Mouse (Mus musculus) inflammation-experienced regulatory T-cells, adult 6 months (primary cell): ENCODE measurements around the gene Epb41l5. TPM values are rescaled to one million over a fixed set of nuclear protein-coding genes. Genes with fewer than 3 reads are reported as not detected.
A peak's percentile ranks its signal among the peaks of the same experiment; 100 is the strongest.

Experiments used
- ATAC-seq: one replicate; pipeline ENCODE4 v1.8.0; 2017
- polyA plus RNA-seq, 3 experiments: library from polyadenylated mRNA; unstranded; fragments of 100-300 nt; shearing (Covaris generic); gene quantifications; one replicate each; pipeline ENCODE4 v1.2.1; 2017

The Epb41l5 gene
- 1 to 10 TPM in 2 of 3 experiments, under 1 TPM in 1; 0.40 to 1.8 (median 1.1) TPM for polyA plus RNA-seq

DNA sequence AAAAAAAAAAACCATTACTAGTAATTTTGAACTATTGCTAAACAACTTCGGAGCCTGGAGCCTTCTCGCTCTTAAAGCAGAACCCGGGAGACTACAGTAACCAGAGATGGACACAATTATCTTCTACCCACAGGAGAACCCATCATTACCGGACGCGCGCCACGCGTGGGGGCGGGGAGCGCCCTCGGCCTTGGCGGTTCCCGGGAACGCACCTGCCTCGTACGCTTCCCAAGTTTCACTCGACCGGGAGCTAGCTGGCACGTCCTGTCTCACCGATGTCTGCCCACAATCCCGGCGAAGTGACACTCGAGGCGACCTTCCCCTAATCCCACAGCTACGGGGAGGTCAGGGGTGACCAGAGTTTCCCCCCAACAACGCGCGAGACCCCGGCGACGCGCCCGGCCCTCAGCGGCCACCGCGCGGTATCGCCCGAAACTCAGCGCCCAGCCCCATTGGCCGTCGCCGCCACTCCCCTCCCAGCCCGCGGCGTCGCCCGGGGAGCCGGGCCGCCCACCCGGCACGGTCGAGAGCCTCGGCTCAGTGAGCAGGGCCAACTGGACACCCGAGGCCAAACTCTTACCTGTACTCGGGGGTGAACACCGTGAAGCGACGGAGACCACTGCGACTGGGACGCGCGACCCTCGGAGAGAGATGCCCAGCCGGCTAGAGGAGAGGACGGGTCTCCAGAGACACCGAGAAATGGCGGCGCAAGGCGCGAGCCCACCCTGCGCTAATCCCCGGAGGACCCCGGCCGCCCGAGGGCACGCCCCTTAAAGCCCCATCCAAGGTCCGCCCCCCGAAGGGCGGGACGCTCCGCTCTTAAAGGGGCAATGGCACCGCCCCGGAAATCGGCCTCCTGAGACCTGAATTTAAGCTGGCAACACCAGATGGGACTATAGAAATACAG lies at the start of gene Epb41l5:
Epb41l5 (minus strand) TSS at position 796 of the 907 bp plus-strand sequence.
- peak; percentile 67 for ATAC-seq

DNA sequence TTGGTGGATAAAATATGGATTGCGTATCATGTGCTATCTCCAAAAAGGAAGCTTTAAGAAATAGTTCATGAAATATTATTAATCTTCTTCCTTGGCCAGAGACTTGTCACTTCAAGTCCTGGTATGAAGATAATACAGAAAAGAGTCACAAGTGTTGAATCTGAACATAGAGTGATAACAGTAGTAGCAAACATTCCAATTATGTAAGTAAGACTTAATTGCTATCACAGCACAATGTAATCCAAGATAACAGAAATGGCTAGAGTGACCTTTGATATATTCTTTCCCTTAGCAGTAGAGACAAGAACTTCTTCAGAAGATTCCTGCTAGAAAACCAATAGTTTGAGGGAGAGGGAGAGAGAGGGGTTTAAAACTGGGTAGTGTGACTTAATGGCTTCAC lies 48.1 kb upstream of the Epb41l5 start:
- no peak for ATAC-seq

DNA sequence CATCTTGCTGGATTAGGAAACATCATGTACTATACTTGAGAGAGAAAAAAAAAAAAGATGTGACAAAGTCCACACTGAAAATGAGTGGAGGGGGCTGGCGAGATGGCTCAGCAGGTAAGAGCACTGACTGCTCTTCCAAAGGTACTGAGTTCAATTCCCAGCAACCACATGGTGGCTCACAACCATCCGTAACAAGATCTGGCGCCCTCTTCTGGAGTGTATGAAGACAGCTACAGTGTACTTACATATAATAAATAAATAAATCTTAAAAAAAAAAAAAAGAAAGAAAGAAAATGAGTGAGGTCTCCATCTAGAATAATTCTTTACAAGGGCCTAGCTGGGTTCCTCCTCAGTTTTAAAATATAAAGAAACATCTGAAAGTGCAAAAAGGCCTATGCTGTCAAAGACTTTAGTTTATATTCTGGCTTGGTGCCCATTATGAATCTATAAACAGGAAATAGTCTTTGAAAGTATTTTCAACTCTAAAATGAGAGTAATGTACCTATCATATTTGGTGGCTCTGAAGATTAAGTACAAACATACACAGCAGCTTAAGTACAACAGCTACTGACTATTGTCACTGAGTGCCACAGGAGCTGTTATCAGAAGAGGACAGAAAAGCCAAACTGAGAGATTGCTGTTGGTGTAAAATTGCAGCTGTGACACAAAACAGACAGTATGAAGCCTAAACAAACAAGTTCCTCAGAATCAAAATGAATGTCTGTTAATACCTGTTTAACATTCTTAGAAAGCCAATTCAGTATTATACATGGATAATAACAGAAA lies 37.2 kb upstream of the Epb41l5 start:
- ATAC-seq, result peak; percentile 49

DNA sequence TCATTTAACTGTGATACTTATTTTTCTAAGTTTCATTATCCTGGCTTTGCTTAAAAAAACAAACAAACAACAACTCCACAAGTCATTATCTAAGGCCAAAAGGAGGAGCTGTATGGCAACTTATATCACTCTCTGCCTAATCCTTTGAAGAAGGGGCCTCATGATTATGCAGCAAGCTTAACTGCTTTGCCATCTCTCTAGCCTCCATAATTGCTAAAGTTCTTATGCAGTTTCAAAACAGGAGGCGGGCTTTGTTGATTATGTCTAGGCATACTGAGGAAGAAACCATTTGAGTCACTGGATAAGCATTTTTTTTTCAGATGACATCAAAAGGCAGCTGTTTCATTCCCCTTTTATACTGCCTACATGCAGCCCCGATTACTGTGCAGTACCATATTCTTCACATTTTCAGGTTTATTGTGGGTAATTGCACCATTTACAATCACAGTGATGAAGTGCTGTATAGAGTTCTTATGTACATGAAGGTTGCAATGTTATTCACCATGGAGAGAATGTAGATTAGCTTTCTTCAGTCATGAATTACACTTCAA lies 32.9 kb upstream of the Epb41l5 start:
- no peak for ATAC-seq

DNA sequence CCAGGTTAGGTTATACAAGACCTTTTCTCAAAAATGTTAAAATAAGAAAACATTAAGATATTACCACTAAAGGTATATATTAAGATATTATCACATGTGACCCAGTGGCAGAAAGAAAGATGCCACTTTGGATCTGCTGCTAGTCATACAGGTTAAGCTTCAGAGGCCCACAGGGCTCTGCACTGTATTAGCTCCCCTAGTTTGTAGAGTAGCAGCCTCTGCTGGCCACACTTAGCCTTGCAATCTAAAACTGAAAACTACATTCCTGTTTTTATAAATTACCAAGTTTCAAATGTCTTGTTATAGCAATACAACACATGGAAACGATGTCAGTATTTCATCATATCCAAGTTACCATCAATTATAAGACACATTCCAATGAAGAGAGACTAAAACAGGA lies 26.2 kb upstream of the Epb41l5 start:
- peak; percentile 65 for ATAC-seq

DNA sequence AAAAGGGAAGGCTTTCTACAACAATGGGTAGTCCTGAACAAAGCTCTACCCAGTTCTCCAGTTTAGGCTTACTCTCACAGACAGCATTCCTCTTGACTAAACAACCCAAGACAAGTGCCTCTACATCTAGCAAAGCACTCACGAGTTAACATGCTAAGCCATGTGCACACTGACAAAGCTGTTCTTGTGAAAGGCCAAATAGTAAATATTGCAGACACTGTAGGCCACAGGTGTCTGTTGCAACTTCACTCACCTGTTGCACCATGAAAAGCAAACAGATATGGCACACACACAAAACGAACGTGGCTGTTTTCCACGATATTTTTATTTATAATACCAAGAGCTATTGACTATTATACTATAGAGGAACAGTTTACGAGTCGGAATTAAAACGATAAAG lies 18.1 kb upstream of the Epb41l5 start:
- ATAC-seq, result no peak

DNA sequence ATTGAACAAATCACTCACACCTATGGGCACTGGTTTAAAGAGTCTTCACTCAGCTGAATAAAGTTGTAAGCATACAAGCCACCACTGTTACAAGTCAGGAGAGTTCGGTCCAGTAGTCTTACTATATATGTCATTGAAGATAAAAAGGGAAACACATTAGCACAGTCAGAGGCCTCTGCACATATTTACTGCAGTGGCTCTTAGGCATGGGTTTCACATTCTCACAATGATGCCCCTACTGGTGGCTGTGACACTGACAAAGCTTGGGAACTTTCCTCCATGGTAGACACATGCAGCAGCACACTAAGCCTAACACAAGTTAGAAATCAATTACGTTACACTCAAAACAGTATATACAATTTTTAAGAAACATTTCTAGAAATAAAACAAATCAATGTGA lies 5.5 kb upstream of the Epb41l5 start:
- ATAC-seq, result no peak

DNA sequence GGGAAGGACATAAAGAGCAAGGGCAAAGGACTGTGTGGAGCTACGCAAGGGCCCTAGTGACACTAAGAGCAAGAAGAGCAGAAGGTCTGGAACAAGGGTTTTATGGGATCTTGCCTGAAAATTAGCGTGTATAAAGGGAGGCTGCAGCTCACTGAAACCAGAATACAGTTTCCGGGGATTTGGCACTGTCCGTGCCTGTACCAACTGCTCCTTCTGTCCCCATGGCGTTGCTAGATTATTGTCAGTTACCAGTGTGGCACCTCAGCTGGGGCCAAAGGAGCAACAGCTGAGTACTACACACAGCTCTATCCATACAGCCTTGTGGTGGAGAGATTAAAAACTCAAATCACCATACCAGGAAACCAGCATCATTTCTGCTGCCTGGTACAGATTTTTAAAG lies 1.6 kb upstream of the Epb41l5 start:
- ATAC-seq, result no peak

DNA sequence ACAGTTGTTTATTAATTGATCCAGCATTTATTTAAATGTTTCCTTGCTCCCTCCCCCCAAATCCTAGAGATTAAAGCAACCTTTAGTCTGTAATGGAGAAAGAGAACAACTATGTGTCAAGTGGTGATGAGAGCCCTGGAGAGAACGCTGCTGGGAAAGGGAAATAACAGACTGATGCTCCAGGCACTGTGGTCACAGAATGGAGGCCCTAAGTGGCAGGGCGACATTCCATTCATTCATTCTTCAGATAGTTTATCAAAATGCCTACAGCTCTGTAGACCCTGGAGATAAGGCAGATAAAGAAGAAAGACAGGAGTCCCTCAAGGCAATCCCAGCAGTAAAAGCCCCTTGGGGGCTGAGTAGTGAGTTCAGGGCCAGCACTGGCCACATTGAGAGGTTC lies 827 bp upstream of the Epb41l5 start:
- ATAC-seq, result no peak

DNA sequence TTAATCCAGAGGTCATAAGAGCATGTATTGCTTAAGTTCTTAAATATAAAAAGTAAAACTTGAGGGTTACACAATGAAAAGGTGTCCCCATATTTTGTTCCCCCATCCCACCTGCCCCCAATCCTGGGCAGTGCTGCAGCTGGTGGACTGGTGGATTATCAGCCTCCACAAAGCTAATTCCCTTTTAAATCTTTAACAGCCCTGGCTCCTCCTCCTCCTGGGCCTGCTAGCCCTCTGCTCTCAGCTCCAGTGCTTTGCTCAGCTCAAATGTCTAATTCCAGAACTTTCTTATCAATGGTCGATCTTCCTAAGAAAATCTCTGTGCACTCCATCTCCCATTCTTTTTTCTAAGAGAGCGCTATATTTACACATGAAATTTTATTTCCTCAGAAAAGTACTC lies 2.4 kb downstream of the Epb41l5 start:
- no peak for ATAC-seq

DNA sequence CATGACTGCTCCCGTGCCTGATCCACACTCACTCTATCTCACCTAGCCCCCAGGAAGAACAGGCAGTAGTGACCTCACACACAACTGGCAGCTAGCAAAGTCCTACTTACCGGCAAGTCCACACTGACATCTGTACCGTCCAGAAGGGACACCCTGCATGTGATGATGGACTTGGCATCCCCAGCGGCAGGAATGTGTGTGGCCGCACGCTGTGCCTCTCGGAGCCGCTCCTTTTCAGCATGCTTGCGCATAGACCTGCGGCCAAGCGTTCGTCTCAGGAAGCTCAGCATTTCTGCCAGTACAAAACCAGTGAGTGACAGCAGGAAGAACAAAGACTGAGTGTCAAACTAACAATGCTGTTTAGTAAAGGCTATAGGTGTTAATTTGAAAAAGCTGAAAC lies 6.4 kb downstream of the Epb41l5 start:
- no peak for ATAC-seq

DNA sequence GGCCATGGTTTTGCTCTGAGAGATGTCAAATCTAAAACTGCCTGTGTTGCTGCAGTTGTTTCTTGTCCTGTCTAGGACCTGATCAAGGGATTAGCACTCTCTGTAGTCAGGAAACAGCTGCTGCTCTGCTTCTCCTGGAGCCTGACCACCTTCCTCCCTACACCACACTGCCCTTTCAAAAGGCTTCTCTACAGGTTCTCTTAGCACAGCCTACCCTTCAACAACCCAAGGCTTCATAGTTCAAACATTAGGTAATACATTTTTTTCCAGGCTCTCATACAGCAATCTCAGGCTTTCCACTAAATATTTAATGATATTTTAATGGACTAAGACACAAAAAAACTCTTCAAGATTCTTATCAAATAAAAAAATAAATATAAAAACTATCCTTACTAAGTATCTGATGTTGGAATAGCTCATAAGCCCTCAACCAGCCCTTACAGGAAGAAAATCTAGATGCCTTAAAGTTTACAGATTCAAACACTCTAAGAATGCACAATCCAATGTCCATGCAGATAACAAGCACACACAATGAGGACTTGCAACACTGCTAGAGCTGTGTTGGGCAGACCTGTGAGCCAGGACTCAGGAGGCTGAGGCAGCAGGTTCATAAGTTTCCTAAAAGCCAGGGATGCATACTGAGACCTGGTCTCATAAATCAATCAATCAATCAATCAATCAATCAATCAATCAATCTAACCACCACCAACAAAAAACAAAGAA lies 7.5 kb downstream of the Epb41l5 start:
- no peak for ATAC-seq

DNA sequence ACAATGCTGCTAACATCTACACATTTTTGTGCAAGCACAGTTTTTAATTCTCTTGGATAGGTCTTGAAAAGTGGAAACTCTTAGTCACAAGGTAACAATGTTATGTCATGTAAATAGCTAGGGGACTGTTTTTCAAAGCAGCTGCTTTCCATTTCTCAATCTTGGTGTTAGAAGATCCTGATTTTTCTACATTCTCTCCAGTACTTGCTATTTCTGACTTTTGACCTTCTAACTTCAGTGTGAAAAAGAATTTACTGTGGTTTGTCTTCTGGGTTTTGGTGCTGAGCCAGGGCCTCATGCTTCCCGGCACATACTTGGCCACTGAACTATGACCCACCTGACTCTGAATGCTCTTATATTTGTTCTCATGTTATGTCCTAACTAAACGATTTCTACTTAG lies 8.8 kb downstream of the Epb41l5 start:
- ATAC-seq, result no peak

DNA sequence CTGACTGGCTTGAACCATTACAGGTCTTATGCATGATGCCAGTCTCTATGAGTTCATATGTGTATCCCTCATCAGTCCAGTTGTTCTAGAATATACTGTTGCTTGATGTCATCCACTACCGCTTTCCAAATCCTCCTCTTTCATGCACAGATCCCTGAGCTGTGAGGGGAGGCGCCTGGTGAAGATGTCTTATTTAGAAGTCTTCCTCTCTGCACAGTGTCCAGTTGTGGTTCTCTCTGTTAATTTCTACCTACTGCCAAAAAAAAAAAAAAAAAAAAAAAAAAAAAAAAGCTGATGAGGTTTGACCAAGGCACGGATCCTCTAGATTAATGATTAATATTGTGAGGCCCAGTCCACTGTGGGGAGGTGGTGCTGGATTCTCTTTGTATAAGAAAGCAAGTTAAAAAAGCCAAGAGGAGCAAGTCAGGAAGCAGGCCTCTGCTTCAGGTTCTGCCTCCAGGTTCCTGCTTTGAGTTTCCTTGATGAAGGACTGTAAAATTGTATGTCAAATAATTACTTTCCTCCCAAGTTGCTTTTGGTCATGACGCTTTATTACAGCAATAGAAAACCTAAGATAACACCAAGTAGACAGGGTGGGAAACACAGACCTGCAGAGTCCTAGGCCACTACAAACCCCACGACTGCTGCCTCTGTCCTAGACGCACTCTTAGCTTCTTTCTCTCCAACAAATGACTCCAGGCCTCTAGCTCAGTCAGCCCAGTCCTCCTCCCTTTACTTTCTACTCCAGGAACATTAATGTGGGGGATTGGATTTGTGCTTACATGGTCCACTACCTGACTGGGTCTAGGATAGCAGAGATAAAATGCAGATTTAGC lies 11.4 kb downstream of the Epb41l5 start:
- no peak for ATAC-seq

DNA sequence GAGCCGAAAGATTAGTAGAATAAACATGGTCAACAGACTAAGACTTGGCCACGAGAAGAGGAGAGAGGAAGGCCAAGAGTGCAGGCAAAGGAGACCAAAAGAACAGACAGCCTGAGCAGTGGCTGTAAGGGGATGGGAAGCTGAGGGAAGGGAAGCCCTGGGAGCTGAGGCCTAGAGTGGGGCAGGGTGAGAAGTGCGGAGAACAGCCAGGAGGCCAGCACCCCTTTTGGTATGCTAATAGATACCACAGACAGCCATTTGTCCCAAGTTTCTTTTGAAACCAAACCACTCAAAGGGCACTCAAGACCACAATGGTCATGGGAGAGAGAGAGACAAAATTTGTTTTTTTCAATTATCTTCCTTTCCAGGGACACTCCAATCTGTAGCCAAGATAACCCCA lies 14.1 kb downstream of the Epb41l5 start:
- no peak for ATAC-seq

DNA sequence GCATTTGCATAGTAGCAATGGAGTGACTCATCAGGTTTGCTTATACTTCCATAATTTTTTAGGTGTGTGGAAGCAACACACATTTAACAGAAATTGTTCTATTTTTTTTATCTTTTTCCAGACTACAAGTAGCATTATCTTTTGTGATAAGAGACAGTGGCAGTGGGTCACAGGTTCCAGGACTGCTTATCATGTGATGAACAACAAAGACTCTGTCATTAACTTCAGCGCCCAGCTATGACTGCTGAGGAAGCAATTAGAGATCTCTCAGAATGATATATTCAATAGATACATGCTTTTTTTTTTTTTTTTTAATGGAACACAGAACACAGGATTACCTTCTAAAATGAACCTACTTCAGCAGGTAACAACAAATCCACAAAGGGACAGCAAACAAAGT lies 18.4 kb downstream of the Epb41l5 start:
- no peak for ATAC-seq

DNA sequence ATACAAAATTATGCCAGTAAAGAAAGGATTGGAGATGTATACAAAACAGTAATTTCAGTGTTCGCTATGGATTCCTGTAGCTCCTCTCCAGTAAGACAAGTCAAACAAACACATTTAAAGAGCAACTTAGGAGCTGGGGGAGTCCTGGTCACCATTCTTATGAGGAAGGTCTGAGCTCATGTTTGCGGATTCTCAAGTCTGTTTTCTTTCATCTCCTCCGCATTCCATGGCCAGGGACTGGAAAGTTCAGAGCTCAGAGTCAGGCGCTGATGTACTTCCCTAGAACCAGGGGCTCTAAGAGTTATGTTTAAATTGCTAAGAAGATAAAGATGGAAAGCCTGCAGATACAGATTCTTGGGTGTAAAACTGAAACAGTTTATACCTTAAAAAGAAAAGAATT lies 22.0 kb downstream of the Epb41l5 start:
- ATAC-seq, result no peak

DNA sequence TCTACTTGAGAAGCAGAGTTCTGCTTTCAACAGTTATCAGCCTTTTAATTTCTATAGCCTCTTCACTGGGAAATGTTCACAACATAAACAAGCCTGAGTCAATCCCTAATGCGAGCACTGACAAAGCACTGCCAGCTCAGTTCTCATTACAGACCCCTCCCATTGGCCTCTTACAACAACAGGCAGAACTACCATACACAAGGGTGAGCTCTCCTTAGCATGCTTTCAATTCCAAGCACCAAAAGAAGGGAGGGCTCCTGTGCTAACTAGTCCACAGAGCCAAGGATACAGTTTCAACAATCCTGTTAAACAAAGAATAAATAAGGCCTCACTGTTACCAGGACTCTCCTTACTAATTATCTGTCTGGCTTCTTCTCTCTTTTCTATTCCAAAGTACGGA lies 24.4 kb downstream of the Epb41l5 start:
- no peak for ATAC-seq

DNA sequence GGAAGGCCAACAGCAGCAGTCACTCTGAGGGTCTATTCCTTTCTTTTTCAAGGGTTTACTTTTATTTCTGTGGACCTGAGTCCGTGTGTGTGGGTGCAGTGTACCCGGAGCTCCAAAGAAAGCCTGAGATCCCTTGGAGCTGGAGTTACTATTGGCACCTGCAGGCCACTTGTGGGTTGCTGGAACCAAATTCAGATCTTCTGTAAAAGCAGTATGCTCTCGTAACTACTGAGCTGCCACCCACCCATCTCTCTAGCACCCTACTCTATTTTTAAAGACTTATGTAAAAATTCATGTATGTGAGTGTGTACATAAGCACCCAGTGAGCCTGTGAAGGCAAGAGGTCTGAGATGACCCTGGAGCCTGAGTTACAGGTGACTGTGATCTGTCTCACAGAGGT lies 43.4 kb downstream of the Epb41l5 start:
- ATAC-seq, result no peak

DNA sequence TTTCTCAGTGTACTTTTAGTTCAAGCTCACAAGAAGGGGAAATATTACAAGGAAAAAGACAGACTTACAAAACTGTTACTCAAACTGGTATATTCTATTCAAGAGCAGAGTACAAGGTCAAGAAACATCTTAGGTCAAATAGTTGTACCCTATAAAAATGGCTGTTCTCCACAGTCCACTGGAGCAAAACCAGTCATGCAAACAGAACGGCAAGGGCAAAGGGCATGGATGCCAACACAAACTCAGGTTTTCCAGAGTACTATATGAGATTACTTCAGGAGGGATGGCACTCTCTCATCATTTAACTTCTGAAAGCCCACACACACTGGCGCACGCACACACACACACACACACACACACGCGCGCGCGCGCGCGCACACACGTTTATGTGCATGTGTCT lies 46.4 kb downstream of the Epb41l5 start:
- ATAC-seq, result no peak

DNA sequence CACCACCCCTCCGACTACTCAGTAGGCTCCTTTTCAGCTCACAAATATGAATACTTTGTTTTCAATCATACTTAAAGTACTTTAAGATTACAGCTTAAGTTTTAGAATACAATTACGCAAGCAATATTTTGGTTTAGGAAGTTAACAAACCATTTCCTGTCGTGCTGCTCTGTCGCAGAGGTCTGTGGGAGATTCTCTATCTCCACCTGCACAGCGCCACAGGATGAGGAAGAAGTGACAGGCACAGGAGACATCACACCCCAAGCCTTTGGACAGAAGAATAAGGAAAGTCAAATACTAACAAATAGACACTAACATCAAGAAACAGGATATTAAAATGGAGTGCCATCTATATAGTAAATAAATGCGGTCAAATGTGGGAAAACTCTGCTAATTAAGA lies 49.9 kb downstream of the Epb41l5 start:
- ATAC-seq, result no peak

DNA sequence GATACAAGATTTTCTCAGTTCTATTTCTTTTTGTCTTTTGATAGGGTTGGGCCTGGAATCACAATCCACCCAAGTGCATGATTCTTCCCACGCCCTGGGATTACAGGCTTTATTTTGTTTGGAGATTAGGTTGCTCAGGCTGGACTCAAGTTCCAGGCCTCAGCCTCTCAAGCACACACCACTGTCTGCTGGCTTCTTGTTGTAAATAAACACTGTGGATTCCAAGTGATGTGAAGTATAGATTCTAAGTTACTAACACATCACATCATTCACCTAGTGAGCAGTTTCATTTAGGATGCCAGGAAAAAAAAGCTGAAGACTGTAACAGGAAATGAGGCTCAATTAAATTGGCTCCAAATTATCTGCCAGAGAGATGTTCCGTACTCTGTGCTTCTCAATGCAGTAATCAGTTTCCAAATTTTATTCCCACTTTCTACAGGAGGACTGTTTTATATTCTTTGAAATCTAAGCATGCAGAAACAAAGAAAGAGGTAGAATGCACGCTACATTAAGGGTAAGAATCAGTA lies 51.8 kb downstream of the Epb41l5 start:
- ATAC-seq, result no peak
